ENCODE assay signal across 23 mouse cellular contexts in the genomic region with DNA sequence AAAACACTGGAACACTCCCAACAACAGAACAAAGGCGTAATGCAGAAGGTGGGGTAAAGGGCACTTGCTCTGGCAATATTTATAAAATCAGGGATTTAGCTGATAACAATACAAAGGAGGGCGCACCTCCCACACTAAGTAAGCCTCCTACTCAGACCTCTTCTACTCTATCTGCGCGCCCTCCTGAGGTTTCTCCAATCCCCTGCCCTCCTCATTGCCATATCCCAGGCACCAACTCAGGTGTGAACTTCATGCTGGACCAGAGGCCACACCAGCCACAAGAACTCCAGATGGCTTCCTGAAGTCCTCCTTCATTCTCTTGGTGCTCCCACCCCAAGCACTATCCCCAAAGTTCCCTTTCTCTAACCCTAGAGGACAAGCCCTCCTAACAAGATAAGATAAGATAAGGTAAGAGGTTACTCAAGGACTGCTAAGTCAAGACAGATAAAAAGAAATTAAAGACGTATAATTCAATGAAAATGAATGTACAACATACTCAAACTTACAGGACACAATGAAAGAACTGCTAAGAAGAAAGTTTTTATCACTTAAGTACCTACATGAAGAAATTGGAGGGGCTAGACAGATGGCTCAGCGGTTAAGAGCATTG. TPM values are rescaled to one million over a fixed set of nuclear protein-coding genes. Genes with fewer than 3 reads are reported as not detected.
DNase-seq lines count a peak whose midpoint lies in the region; ATAC-seq and TF ChIP-seq lines count a peak whose summit lies in the region.
"Had no signal": no experiment of that assay in that cellular context is flagged by ENCODE, and none has a peak within 500 bp of the region (broad histone marks: within the 10 kb centered on the region; RNA-seq: fewer than 3 reads in every experiment).

No protein-coding gene starts in this region.

- peak; percentile 45 to 60; a peak in 2 of 4 replicates for TF ChIP-seq EP300 in MEL (IDR thresholded peaks at IDR 0.05; ENCODE audit: low read depth in 1 of 2, low read length in 2 of 2)
- TF ChIP-seq EP300 in lung, postnatal 0 days (IDR thresholded peaks at IDR 0.05) = no peak

- 92% methylated on average over 6 of the region's 6 CpGs for WGBS in macrophage (ENCODE audit: missing documents)
- 78% methylated on average over 6 of the region's 6 CpGs for WGBS in stomach, embryonic 15.5 days
- 96% methylated on average over 6 of the region's 6 CpGs for WGBS in hindbrain, embryonic 13.5 days
- 75% methylated on average over 6 of the region's 6 CpGs for WGBS in lung, postnatal 0 days

- TF ChIP-seq POLR2A in MEL (IDR thresholded peaks at IDR 0.05; ENCODE audit: control insufficient read depth in 1 of 2, insufficient read depth in 1 of 2, low read depth in 1 of 2, low read length in 2 of 2, poor library complexity in 1 of 2) = no peak

- no peak for TF ChIP-seq RAD21 in MEL (IDR thresholded peaks at IDR 0.05; ENCODE audit: low read depth, low read length)

- no peak overlapping the region for H3K9ac ChIP-seq in MEL (ENCODE audit: control insufficient read depth, low read depth, low read length, poor library complexity, severe bottlenecking)
- no peak overlapping the region for H3K9ac ChIP-seq in stomach, embryonic 15.5 days
- H3K9ac ChIP-seq in hindbrain, embryonic 13.5 days = no peak overlapping the region
- no peak overlapping the region for H3K9ac ChIP-seq in lung, postnatal 0 days (replicated peaks; ENCODE audit: low read depth)
- H3K9ac ChIP-seq: forebrain, embryonic 13.5 days; hindbrain, embryonic 14.5 days had no signal

- no peaks in the 10 kb centered on the region for H3K79me2 ChIP-seq in MEL (ENCODE audit: control insufficient read depth, insufficient read depth, low read length, poor library complexity)
- no peaks in the 10 kb centered on the region for H3K79me2 ChIP-seq in macrophage (ENCODE audit: inconsistent target)

- peak; percentile 16 for DNase-seq in MEL (ENCODE audit: low read depth, low spot score)
- DNase-seq in lung, postnatal 0 days (ENCODE audit: low spot score) = no peak
- DNase-seq in layer of hippocampus, adult 9-10 months (ENCODE audit: low spot score) = no peak
- DNase-seq: adrenal gland, adult 8-10 months; adrenal gland, postnatal 25 days; cerebellum, adult 18-20 months; cerebellum, adult 9-10 months; cerebellum, postnatal 14 days; gastrocnemius, postnatal 10 days; gastrocnemius, postnatal 36 days; heart, postnatal 36 days had no signal

- H3K36me3 ChIP-seq in MEL (ENCODE audit: control insufficient read depth in 1 of 2, insufficient read depth in 2 of 2, low read length in 2 of 2) (peaks cover 4 to 16% of the 10 kb centered on the region in 2 experiments), macrophage (ENCODE audit: inconsistent target) (peaks cover 21% of the 10 kb centered on the region)
- H3K36me3 ChIP-seq in stomach, embryonic 15.5 days = peaks cover 40% of the 10 kb centered on the region
- H3K36me3 ChIP-seq in hindbrain, embryonic 13.5 days = peaks cover 69% of the 10 kb centered on the region
- H3K36me3 ChIP-seq in lung, postnatal 0 days (ENCODE audit: insufficient read depth, low read length) = peaks cover 34% of the 10 kb centered on the region; the same call in 1 of the 2 replicates

- no peaks in the 10 kb centered on the region for H3K27me3 ChIP-seq in MEL (ENCODE audit: control insufficient read depth in 1 of 2, insufficient read depth in 2 of 2, low read length in 2 of 2)
- H3K27me3 ChIP-seq in stomach, embryonic 15.5 days (replicated peaks) = no peaks in the 10 kb centered on the region
- no peaks in the 10 kb centered on the region for H3K27me3 ChIP-seq in hindbrain, embryonic 13.5 days
- no peaks in the 10 kb centered on the region for H3K27me3 ChIP-seq in lung, postnatal 0 days (replicated peaks; ENCODE audit: insufficient read depth, low read length)
- H3K27me3 ChIP-seq: forebrain, embryonic 13.5 days had no signal

- H3K4me3 ChIP-seq in MEL (ENCODE audit: control insufficient read depth in 1 of 2, insufficient read depth in 1 of 2, low read depth in 2 of 2, low read length in 2 of 2) = no peak overlapping the region
- H3K4me3 ChIP-seq in macrophage (ENCODE audit: inconsistent target) = no peak overlapping the region
- H3K4me3 ChIP-seq in stomach, embryonic 15.5 days (replicated peaks) = no peak overlapping the region
- no peak overlapping the region for H3K4me3 ChIP-seq in hindbrain, embryonic 13.5 days
- H3K4me3 ChIP-seq in lung, postnatal 0 days (ENCODE audit: low read depth, low read length) = no peak overlapping the region
- H3K4me3 ChIP-seq: forebrain, embryonic 10.5 days; forebrain, embryonic 13.5 days; hindbrain, embryonic 10.5 days had no signal

- no peak for TF ChIP-seq CTCF in MEL (IDR thresholded peaks at IDR 0.05 in 2 of 3, conservative IDR thresholded peaks at IDR 0.05 in 1 of 3; ENCODE audit: control insufficient read depth in 1 of 3, insufficient read depth in 1 of 3, low read depth in 2 of 3, low read length in 3 of 3, poor library complexity in 1 of 3, severe bottlenecking in 1 of 3)
- no peak for TF ChIP-seq CTCF in lung, postnatal 0 days (IDR thresholded peaks at IDR 0.05)

- no peak overlapping the region for H3K4me2 ChIP-seq in stomach, embryonic 15.5 days
- H3K4me2 ChIP-seq in hindbrain, embryonic 13.5 days = no peak overlapping the region
- H3K4me2 ChIP-seq in lung, postnatal 0 days (replicated peaks; ENCODE audit: low read depth, low read length) = no peak overlapping the region
- H3K4me2 ChIP-seq: forebrain, embryonic 13.5 days; heart, embryonic 11.5 days; hindbrain, embryonic 14.5 days had no signal

- H3K9me3 ChIP-seq in MEL (replicated peaks; ENCODE audit: insufficient read depth, low read length) = no peaks in the 10 kb centered on the region
- no peaks in the 10 kb centered on the region for H3K9me3 ChIP-seq in stomach, embryonic 15.5 days
- no peaks in the 10 kb centered on the region for H3K9me3 ChIP-seq in hindbrain, embryonic 13.5 days
- no peaks in the 10 kb centered on the region for H3K9me3 ChIP-seq in lung, postnatal 0 days (ENCODE audit: low read length)
- H3K9me3 ChIP-seq: forebrain, embryonic 10.5 days; forebrain, embryonic 13.5 days; hindbrain, embryonic 10.5 days had no signal

- peaks cover 7 to 13% of the 10 kb centered on the region in 2 experiments for H3K4me1 ChIP-seq in MEL (ENCODE audit: control insufficient read depth in 1 of 2, insufficient read depth in 2 of 2, low read length in 2 of 2)
- H3K4me1 ChIP-seq in stomach, embryonic 15.5 days = no peaks in the 10 kb centered on the region
- H3K4me1 ChIP-seq in hindbrain, embryonic 13.5 days (replicated peaks) = no peaks in the 10 kb centered on the region
- no peaks in the 10 kb centered on the region for H3K4me1 ChIP-seq in lung, postnatal 0 days (ENCODE audit: insufficient read depth, low read depth, low read length)
- H3K4me1 ChIP-seq: forebrain, embryonic 10.5 days; forebrain, embryonic 13.5 days; hindbrain, embryonic 10.5 days had no signal

- no peak overlapping the region for H3K27ac ChIP-seq in MEL (ENCODE audit: control insufficient read depth, low read depth, low read length)
- H3K27ac ChIP-seq in macrophage = peak overlapping the region; percentile 24; the same call in 1 of the 2 replicates
- H3K27ac ChIP-seq in stomach, embryonic 15.5 days = no peak overlapping the region
- no peak overlapping the region for H3K27ac ChIP-seq in hindbrain, embryonic 13.5 days
- H3K27ac ChIP-seq in lung, postnatal 0 days (ENCODE audit: low read length) = no peak overlapping the region
- H3K27ac ChIP-seq: forebrain, embryonic 10.5 days; forebrain, embryonic 13.5 days; hindbrain, embryonic 10.5 days; hindbrain, embryonic 14.5 days; hindbrain, postnatal 0 days had no signal

- peak; percentile 71 for ATAC-seq in stomach, embryonic 15.5 days (ENCODE audit: insufficient read depth, low FRiP score, low read depth)
- no peak for ATAC-seq in hindbrain, embryonic 13.5 days (ENCODE audit: low FRiP score)
- no peak for ATAC-seq in lung, postnatal 0 days
- ATAC-seq: activated CD4-positive, CD25-positive, alpha-beta regulatory T cell, adult 4 months; CD4-positive, CD25-positive, alpha-beta regulatory T cell, adult 4 months; forebrain, embryonic 13.5 days; forebrain, embryonic 16.5 days; hindbrain, postnatal 0 days had no signal

RNA-seq across cellular contexts. Expression of a gene that starts 13.6 kb away (rescaled TPM):
- total RNA-seq in MEL (2012; rRNA removed) = 16.7 and 17.6 TPM in 2 replicates
- polyA plus RNA-seq in MEL (2012; ENCODE audit: insufficient read depth in 1 of 2, insufficient read length in 2 of 2, low read depth in 1 of 2, low replicate concordance in 2 of 2, missing spikeins in 1 of 2) (10 to 100 TPM in 1 of 2 experiments, not detected in 1; 22.7 TPM), macrophage (2018) (11.5 to 22.4 TPM (median 17.3 TPM) in 3 replicates)
- total RNA-seq in macrophage (2018; cell fraction: chromatin; rRNA removed) = 10 to 100 TPM; 15.6 to 92.1 (median 44.0) TPM
- 10 to 100 TPM in 23 of 26 experiments, 1 to 10 TPM in 3; 8.0 to 20.6 (median 15.5) TPM for total RNA-seq in macrophage (2018; cell fraction: cytosol; rRNA removed)
- total RNA-seq in macrophage (2018; cell fraction: nucleus; rRNA removed) = 10 to 100 TPM; 10.3 to 56.0 (median 24.4) TPM
- 41.5 and 42.7 TPM in 2 replicates for polyA plus RNA-seq in stomach, embryonic 15.5 days (2015; fragmentation: Nextera tagmentation; extraction: Ambion mirVana)
- polyA plus RNA-seq in hindbrain, embryonic 13.5 days (2015; fragmentation: Nextera tagmentation; extraction: Ambion mirVana) = 33.0 and 36.7 TPM in 2 replicates
- 31.6 and 33.6 TPM in 2 replicates for polyA plus RNA-seq in lung, postnatal 0 days (2015; fragmentation: Nextera tagmentation; extraction: Ambion mirVana)

RNA-seq across cellular contexts. Expression of a gene that starts 13.7 kb away (rescaled TPM):
- total RNA-seq in MEL (2012; rRNA removed) = 105 and 115 TPM in 2 replicates
- polyA plus RNA-seq in MEL (2012; ENCODE audit: insufficient read depth in 1 of 2, insufficient read length in 2 of 2, low read depth in 1 of 2, low replicate concordance in 2 of 2, missing spikeins in 1 of 2) (100 to 1,000 TPM in 1 of 2 experiments, not detected in 1; 130 TPM), macrophage (2018) (45.0 to 95.8 TPM (median 60.2 TPM) in 3 replicates)
- total RNA-seq in macrophage (2018; cell fraction: chromatin; rRNA removed) = 10 to 100 TPM in 24 of 26 experiments, 1 to 10 TPM in 2; 6.0 to 83.3 (median 37.8) TPM
- total RNA-seq in macrophage (2018; cell fraction: cytosol; rRNA removed) = 10 to 100 TPM; 31.7 to 59.1 (median 44.9) TPM
- total RNA-seq in macrophage (2018; cell fraction: nucleus; rRNA removed) = 10 to 100 TPM in 25 of 26 experiments, 1 to 10 TPM in 1; 7.8 to 54.1 (median 24.1) TPM
- 138 and 149 TPM in 2 replicates for polyA plus RNA-seq in stomach, embryonic 15.5 days (2015; fragmentation: Nextera tagmentation; extraction: Ambion mirVana)
- polyA plus RNA-seq in hindbrain, embryonic 13.5 days (2015; fragmentation: Nextera tagmentation; extraction: Ambion mirVana) = 134 and 142 TPM in 2 replicates
- polyA plus RNA-seq in lung, postnatal 0 days (2015; fragmentation: Nextera tagmentation; extraction: Ambion mirVana) = 52.7 and 55.7 TPM in 2 replicates

RNA-seq across cellular contexts. Expression of a gene that starts 44.1 kb away (rescaled TPM):
- total RNA-seq in MEL (2012; rRNA removed) = 36.1 and 37.3 TPM in 2 replicates
- 10 to 100 TPM in 1 of 2 experiments, not detected in 1; 36.4 TPM for polyA plus RNA-seq in MEL (2012; ENCODE audit: insufficient read depth in 1 of 2, insufficient read length in 2 of 2, low read depth in 1 of 2, low replicate concordance in 2 of 2, missing spikeins in 1 of 2)
- 10 to 100 TPM in 11 of 26 experiments, 1 to 10 TPM in 15; 1.5 to 31.3 (median 8.9) TPM for total RNA-seq in macrophage (2018; cell fraction: chromatin; rRNA removed)
- total RNA-seq in macrophage (2018; cell fraction: cytosol; rRNA removed) = 10 to 100 TPM; 20.3 to 42.2 (median 34.0) TPM
- total RNA-seq in macrophage (2018; cell fraction: nucleus; rRNA removed) = 10 to 100 TPM in 20 of 26 experiments, 1 to 10 TPM in 6; 8.4 to 41.9 (median 18.1) TPM
- 30.1 to 35.5 TPM (median 31.6 TPM) in 3 replicates for polyA plus RNA-seq in macrophage (2018)
- polyA plus RNA-seq in stomach, embryonic 15.5 days (2015; fragmentation: Nextera tagmentation; extraction: Ambion mirVana) = 32.9 TPM in 2 replicates
- polyA plus RNA-seq in hindbrain, embryonic 13.5 days (2015; fragmentation: Nextera tagmentation; extraction: Ambion mirVana) = 69.6 and 70.8 TPM in 2 replicates
- 16.7 TPM in 2 replicates for polyA plus RNA-seq in lung, postnatal 0 days (2015; fragmentation: Nextera tagmentation; extraction: Ambion mirVana)

RNA-seq across cellular contexts. Expression of a gene that starts 44.2 kb away (rescaled TPM):
- 28.7 and 32.4 TPM in 2 replicates for total RNA-seq in MEL (2012; rRNA removed)
- polyA plus RNA-seq in MEL (2012; ENCODE audit: insufficient read depth in 1 of 2, insufficient read length in 2 of 2, low read depth in 1 of 2, low replicate concordance in 2 of 2, missing spikeins in 1 of 2) = 10 to 100 TPM in 1 of 2 experiments, not detected in 1; 36.5 TPM
- total RNA-seq in macrophage (2018; cell fraction: chromatin; rRNA removed) = 10 to 100 TPM; 14.7 to 57.9 (median 39.2) TPM
- total RNA-seq in macrophage (2018; cell fraction: cytosol; rRNA removed) = 1 to 10 TPM; 2.0 to 7.0 (median 5.0) TPM
- 10 to 100 TPM in 25 of 26 experiments, 1 to 10 TPM in 1; 7.4 to 48.9 (median 18.8) TPM for total RNA-seq in macrophage (2018; cell fraction: nucleus; rRNA removed)
- polyA plus RNA-seq in macrophage (2018) = 5.3 to 14.7 TPM (median 8.5 TPM) in 3 replicates
- 24.9 and 26.6 TPM in 2 replicates for polyA plus RNA-seq in stomach, embryonic 15.5 days (2015; fragmentation: Nextera tagmentation; extraction: Ambion mirVana)
- 14.3 and 16.2 TPM in 2 replicates for polyA plus RNA-seq in hindbrain, embryonic 13.5 days (2015; fragmentation: Nextera tagmentation; extraction: Ambion mirVana)
- 6.3 and 6.4 TPM in 2 replicates for polyA plus RNA-seq in lung, postnatal 0 days (2015; fragmentation: Nextera tagmentation; extraction: Ambion mirVana)
